Mouse (Mus musculus) hindlimb bud, embryonic 11.5 days (tissue): ENCODE data around the gene Mt3.

Experiments
- DNase-seq: peaks from one replicate; pipeline ENCODE4 v3.0.0-alpha.2; 2012; ENCODE audit warnings: low read depth, low spot score; ENCODE audit errors: extremely low spot score

Gene Mt3

DNA sequence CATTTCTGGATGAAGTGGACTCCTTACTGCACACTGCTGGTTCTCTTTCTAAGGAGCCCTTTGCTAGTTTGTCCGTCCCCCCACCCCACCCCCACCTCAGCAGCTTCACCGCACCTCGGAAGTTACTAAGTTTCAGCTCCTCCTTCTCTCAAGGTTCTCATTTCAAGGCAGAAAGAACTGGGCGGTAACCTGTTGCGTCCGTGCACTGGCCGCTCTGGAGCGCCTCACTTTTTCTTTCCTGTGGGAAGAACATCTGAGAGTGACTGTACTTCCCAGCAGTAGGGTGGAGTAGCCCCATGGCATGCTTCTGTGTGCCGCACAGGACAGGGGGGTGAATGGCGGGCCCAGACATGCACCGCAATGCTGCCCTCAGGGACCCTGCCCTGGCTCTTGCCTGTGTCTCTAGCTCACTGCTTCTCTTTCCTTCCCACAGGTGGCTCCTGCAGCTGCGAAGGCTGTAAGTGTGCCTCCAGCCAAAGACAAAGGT is 32.0 kb downstream of the Mt3 start:
- DNase-seq: no peak

DNA sequence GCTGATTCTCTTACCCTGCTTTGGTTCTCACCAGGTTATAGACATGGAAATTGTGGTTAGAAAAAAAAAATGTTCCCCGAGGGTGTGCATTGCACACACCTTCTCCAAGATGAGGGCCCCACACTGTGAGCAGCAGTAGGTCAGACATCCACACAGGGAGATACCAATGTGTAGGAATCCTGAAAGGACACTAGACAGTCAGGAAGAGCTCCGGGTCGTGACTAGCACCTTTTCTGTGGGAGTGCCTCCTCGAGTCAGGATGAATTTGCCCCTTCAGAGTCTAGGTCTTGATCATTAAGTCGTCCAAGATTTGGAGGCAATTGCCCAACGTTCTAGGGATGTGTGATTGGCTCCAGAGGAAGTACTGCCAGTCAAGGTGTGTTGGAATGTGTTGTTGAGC is 33.4 kb downstream of the Mt3 start:
- DNase-seq: no peak

GRCm38 (mm10) chr8:94186542-94186941 is 34.1 kb downstream of the Mt3 start:
- DNase-seq: no peak

DNA sequence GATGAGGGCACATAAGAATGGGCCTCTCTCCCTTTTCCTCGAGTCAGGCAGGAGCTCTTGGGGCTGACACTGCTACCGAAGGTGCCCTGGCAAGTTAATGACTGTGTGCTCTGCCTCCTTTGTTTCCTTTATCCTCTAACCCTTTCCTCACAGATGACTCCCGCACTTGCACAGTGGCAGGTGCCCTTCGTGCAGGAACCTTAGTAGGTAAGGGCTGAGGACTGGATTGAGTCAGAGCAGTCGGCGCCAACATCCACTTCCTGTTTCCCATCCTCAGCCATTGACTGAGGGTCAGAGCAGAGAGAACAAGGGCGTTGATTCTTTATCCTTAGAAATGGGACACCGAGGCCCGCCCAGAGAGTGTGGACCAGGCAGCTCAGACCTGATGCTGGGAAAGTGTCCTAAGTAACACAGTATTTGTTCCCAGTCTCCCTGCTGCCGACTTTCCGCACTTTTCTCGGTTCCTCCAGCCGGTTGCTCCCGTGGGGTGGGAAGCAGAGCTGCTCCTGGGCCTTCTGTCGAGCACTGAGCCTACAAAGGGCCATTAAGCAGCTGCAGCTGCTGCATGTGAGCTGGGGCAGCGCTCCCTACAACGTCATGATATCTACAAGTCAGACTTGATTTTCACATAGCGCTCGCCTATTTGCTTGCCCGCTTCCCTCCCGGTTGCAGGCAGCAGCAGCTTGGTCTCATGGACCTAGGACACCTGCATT is 35.0 kb downstream of the Mt3 start:
- DNase-seq: no peak

- DNase-seq: no peak
Measured at GRCm38 (mm10) chr8:94189275-94190031, 37.0 kb downstream of the Mt3 start.

GRCm38 (mm10) chr8:94191101-94191691 is 38.8 kb downstream of the Mt3 start:
- DNase-seq: no peak

DNA sequence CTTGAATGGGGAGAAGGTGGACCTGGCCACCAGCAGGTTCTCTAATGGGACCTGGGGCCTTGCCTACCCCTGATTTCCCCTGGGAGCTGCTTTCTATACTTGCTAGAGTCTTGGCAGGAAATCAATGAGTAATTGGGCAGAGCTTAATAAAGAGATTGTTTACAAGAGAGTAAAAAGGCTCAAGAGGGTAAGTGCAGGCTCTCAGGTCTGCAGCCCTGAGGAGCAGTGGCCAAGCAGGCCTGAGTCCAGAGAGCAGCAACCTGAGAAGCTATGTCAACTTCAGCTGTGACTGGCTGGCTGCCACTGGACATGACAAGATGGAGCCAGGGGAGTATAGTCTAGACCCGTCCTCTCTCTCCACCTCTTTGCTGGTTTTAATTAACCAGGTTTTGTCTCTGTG is 40.5 kb downstream of the Mt3 start:
- DNase-seq: no peak

DNA sequence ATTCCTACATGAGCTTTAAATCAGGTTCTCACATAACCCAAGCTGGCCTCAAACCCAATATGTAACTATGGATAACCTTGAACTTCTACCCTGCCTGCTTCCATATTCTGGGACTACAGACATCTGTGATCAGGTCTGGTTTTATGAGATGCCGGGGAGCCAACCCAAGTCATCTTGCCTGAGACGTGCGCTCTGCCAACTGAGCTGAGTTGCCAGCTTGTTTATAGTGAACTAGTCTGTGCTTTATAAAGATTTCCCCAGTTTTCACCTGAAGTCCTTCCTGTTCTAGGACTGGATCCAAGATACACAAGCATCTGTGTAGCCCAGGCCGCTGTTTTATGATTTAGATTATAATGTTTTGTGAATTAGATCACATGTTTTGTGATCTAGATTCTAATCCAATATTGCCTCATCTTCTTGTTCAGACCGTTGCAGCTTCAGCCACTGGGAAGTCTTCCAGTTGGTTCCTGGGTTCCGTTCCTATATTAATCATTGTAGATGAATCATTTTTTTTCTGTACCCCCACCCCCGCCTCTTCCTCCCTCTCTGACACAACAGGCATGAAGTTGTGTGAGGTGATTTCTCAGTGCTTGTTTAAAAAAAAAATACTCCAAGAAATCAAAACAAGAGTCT is 42.3 kb downstream of the Mt3 start:
- no peak for DNase-seq

DNA sequence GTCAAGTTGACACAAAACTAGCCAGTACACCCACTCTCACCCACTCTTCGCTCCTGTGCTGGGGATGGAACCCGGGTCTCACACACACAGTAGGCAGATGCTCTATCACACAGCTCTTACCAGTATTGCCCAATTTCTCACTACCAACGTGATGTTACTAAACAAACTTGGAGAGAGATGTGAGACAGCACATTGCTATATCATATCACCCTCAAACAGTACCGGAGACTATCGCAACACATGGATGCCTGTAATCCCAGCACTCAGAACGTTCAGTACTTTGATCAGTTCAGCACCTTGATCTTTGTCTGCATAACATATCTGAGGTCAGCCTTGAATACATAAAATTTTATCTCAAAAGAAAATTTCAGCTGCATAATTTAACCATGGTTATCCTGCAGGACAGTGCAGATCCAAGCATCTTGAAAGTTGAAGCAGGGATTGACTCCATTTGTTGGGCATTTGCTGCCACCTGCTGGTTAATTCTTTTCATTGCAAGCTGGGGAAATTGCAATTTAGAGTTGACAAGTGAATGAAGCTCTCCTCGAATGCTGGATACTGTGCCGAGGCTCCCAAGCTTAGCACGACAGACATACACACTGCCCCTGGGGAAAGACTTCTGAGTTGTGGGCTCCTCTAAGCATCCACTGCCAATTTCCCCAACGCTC is 46.9 kb downstream of the Mt3 start:
- no peak for DNase-seq
